Mouse (Mus musculus) right cerebral cortex, postnatal 4 days (tissue): ENCODE data around the gene Psap.

Experiments used
- DNase-seq: peaks from one replicate; pipeline ENCODE4 v3.0.0-alpha.2; 2022

The Psap gene

GRCm38 (mm10) chr10:60290026-60290738 is 12.8 kb downstream of the Psap start:
- DNase-seq = no peak

- DNase-seq = no peak
These were observed 13.3 kb downstream of the Psap start for GRCm38 (mm10) chr10:60290739-60291110.

- DNase-seq = no peak
These were observed 14.8 kb downstream of the Psap start for GRCm38 (mm10) chr10:60292209-60292608.

GRCm38 (mm10) chr10:60294621-60295020 is 17.2 kb downstream of the Psap start:
- DNase-seq = no peak

GRCm38 (mm10) chr10:60295356-60295755 is 17.9 kb downstream of the Psap start:
- DNase-seq = no peak

- no peak for DNase-seq
These were observed 18.6 kb downstream of the Psap start for GRCm38 (mm10) chr10:60296027-60296426.

- DNase-seq = no peak
These were observed 22.2 kb downstream of the Psap start for GRCm38 (mm10) chr10:60299636-60300035.

- DNase-seq = no peak
These were observed 26.0 kb downstream of the Psap start for GRCm38 (mm10) chr10:60303419-60303818.

- peak; percentile 66 for DNase-seq
These were observed 27.6 kb downstream of the Psap start for GRCm38 (mm10) chr10:60304854-60305628.

GRCm38 (mm10) chr10:60310629-60311028 is 33.2 kb downstream of the Psap start:
- DNase-seq = no peak

- no peak for DNase-seq
These were observed 36.2 kb downstream of the Psap start for GRCm38 (mm10) chr10:60313606-60314005.

GRCm38 (mm10) chr10:60316166-60316565 is 38.7 kb downstream of the Psap start:
- no peak for DNase-seq

- DNase-seq = peak; percentile 19
These were observed 51.7 kb downstream of the Psap start for GRCm38 (mm10) chr10:60328963-60329650.

- no peak for DNase-seq
These were observed 57.2 kb downstream of the Psap start for GRCm38 (mm10) chr10:60334583-60334982.

- DNase-seq = no peak
These were observed 57.6 kb downstream of the Psap start for GRCm38 (mm10) chr10:60335021-60335420.

GRCm38 (mm10) chr10:60341528-60341927 is 64.1 kb downstream of the Psap start:
- no peak for DNase-seq

- no peak for DNase-seq
These were observed 66.7 kb downstream of the Psap start for GRCm38 (mm10) chr10:60344111-60344510.

- no peak for DNase-seq
These were observed 68.6 kb downstream of the Psap start for GRCm38 (mm10) chr10:60346056-60346455.

- DNase-seq = peak; percentile 56
These were observed 69.4 kb downstream of the Psap start, which contains the start of gene Vsir for GRCm38 (mm10) chr10:60346701-60347405. Gene Vsir (plus strand): TSS chr10:60346851.

GRCm38 (mm10) chr10:60347768-60348610 is 70.6 kb downstream of the Psap start:
- DNase-seq = no peak

GRCm38 (mm10) chr10:60349056-60349455 is 71.6 kb downstream of the Psap start:
- no peak for DNase-seq

- DNase-seq = no peak
These were observed 72.2 kb downstream of the Psap start for GRCm38 (mm10) chr10:60349644-60350043.
